Mouse (Mus musculus) forebrain, postnatal 0 days (tissue): ENCODE data around the gene Slc16a4. TPM values are rescaled to one million over a fixed set of nuclear protein-coding genes. Genes with fewer than 3 reads are reported as not detected.

ENCODE experiments used
- ATAC-seq: fragments of 200-750 bp; cut with Nextera tagmentation; 2 replicates; pipeline ENCODE4 v1.8.0; 2017; ENCODE audit warnings: mild to moderate bottlenecking, moderate library complexity
- DNase-seq: peaks from one replicate; pipeline ENCODE4 v3.0.0-alpha.2; 2015
- H3K27ac ChIP-seq: fragments of 300-500 bp; sonication (generic); 2 replicates; pipeline ENCODE4 v1.5.1; 2014; ENCODE audit warnings: low read depth, mild to moderate bottlenecking, antibody characterized with exemption, low read length, moderate library complexity, mixed read lengths
- H3K27me3 ChIP-seq: fragments of 300-500 bp; sonication (generic); 2 replicates; pipeline ENCODE4 v1.6.1; 2014; ENCODE audit warnings: mild to moderate bottlenecking, low read length, mixed read lengths; ENCODE audit not compliant: insufficient read depth
- H3K36me3 ChIP-seq: fragments of 300-500 bp; sonication (generic); 2 replicates; pipeline ENCODE4 v1.6.1; 2014; ENCODE audit warnings: mild to moderate bottlenecking, moderate library complexity; ENCODE audit not compliant: insufficient read depth
- H3K4me1 ChIP-seq: fragments of 300-500 bp; sonication (generic); 2 replicates; pipeline ENCODE4 v1.6.1; 2014; ENCODE audit warnings: antibody characterized with exemption; ENCODE audit not compliant: insufficient read depth
- H3K4me2 ChIP-seq: fragments of 300-500 bp; sonication (generic); 2 replicates; pipeline ENCODE4 v1.6.1; 2014; ENCODE audit warnings: low read depth, mild to moderate bottlenecking, moderate library complexity
- H3K4me3 ChIP-seq: fragments of 300-500 bp; sonication (generic); 2 replicates; pipeline ENCODE4 v1.5.1; 2014; ENCODE audit warnings: low read depth, low read length, mixed read lengths
- H3K9ac ChIP-seq: fragments of 300-500 bp; sonication (generic); 2 replicates; pipeline ENCODE4 v1.6.1; 2014; ENCODE audit warnings: mild to moderate bottlenecking
- H3K9me3 ChIP-seq: fragments of 300-500 bp; sonication (generic); 2 replicates; pipeline ENCODE4 v1.6.1; 2016; ENCODE audit warnings: low read length
- CTCF ChIP-seq: sonication (generic); IDR thresholded peaks from 2 replicates; pipeline ENCODE4 v1.5.1; 2016; ENCODE audit warnings: antibody characterized with exemption, control low read depth, low read depth
- WGBS: fragments of 180-500 bp; shearing (Covaris S2); extraction: QIAGEN DNeasy Blood & Tissue Kit; methylation state at CpG from one replicate; pipeline ENCODE4 v1.1.7; 2014; 5-methylcytosine and 5-hydroxymethylcytosine counted together
- polyA plus RNA-seq: library from polyadenylated mRNA; unstranded; fragments of >200 nt; fragmentation: Nextera tagmentation; extraction: Ambion mirVana; gene quantifications from 2 replicates; pipeline ENCODE4 v1.2.1, GENCODE M21; 2015
- total RNA-seq: library from RNA; depleted of rRNA; stranded (reverse); fragments of >200 nt; gene quantifications from 2 replicates; pipeline ENCODE4 v1.2.3, GENCODE M21; 2014

Slc16a4 gene
- total and polyA plus RNA-seq, 2 experiments from 2014 or later: 1.1 to 2.3 TPM

GRCm38 (mm10) chr3:107255992-107256391 is 35.0 kb upstream of the Slc16a4 start:
- Histone ChIP-seq H3K4me1 (peaks cover under 1% of the 10 kb centered on the region; the same call in 1 of the 2 replicates), H3K36me3 (no peaks in the 10 kb centered on the region), H3K4me3 (no peak overlapping the region), H3K27ac (no peak overlapping the region), H3K4me2 (no peak overlapping the region), H3K9ac (no peak overlapping the region), H3K27me3 (no peaks in the 10 kb centered on the region), H3K9me3 (no peaks in the 10 kb centered on the region)
- ATAC-seq (no peak), DNase-seq (no peak)
- 81% methylated on average over 3 of the region's 3 CpGs for WGBS
- no peak for TF ChIP-seq CTCF

DNA sequence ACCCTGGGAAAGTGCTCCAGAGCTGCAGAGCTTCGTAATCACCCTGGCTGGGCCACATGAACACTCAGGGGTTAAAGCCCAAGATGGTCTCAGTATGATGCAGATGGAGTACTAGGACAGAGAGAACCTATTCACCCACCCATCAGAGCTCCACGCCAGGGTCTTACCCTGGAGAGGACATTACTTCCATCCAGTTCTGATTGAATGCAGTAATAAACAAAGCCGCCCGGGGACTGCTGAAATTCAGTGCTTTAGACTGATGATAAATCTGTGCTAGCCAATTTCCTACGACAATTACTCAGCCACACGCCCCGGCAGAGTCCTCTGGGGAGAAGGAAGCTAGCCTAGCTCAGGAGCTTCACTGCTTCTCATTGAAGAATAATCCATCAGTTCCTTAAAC is 34.3 kb upstream of the Slc16a4 start:
- no peaks in the 10 kb centered on the region for H3K27me3 ChIP-seq
- no peaks in the 10 kb centered on the region for H3K9me3 ChIP-seq
- DNase-seq (no peak), ATAC-seq (no peak)
- H3K9ac ChIP-seq: no peak overlapping the region
- H3K27ac ChIP-seq: no peak overlapping the region
- no peak overlapping the region for H3K4me2 ChIP-seq
- no peaks in the 10 kb centered on the region for H3K36me3 ChIP-seq
- WGBS: 69% methylated on average over 7 of the region's 7 CpGs
- peaks cover 4% of the 10 kb centered on the region; the same call in 1 of the 2 replicates for H3K4me1 ChIP-seq
- no peak for TF ChIP-seq CTCF
- H3K4me3 ChIP-seq: no peak overlapping the region

- Histone ChIP-seq H3K4me1 (peaks cover 4% of the 10 kb centered on the region; the same call in 1 of the 2 replicates), H3K9ac (no peak overlapping the region), H3K4me2 (no peak overlapping the region), H3K4me3 (no peak overlapping the region), H3K9me3 (no peaks in the 10 kb centered on the region), H3K36me3 (no peaks in the 10 kb centered on the region), H3K27ac (peak overlapping the region; percentile 47), H3K27me3 (no peaks in the 10 kb centered on the region)
- ATAC-seq (peak; percentile 72), DNase-seq (peak; percentile 49)
- no peak for TF ChIP-seq CTCF
- 43% methylated on average over 5 of the region's 5 CpGs for WGBS
Measured at GRCm38 (mm10) chr3:107257924-107258323, 33.1 kb upstream of the Slc16a4 start.

- TF ChIP-seq CTCF: no peak
- Histone ChIP-seq H3K27ac (peak overlapping the region; percentile 29; the same call in 1 of the 2 replicates), H3K36me3 (no peaks in the 10 kb centered on the region), H3K4me1 (peaks cover 4% of the 10 kb centered on the region; the same call in 1 of the 2 replicates), H3K4me2 (no peak overlapping the region), H3K4me3 (no peak overlapping the region), H3K9ac (no peak overlapping the region), H3K27me3 (no peaks in the 10 kb centered on the region), H3K9me3 (no peaks in the 10 kb centered on the region)
- peak; percentile 59 for ATAC-seq
- WGBS: 36% methylated on average over 8 of the region's 8 CpGs
- DNase-seq: peak; percentile 17
Measured at GRCm38 (mm10) chr3:107260956-107261850, 29.8 kb upstream of the Slc16a4 start.

GRCm38 (mm10) chr3:107261851-107262165 is 29.2 kb upstream of the Slc16a4 start:
- no peak for TF ChIP-seq CTCF
- no peaks in the 10 kb centered on the region for H3K9me3 ChIP-seq
- no peaks in the 10 kb centered on the region for H3K27me3 ChIP-seq
- ATAC-seq (no peak), DNase-seq (no peak)
- no peak overlapping the region for H3K4me3 ChIP-seq
- no peak overlapping the region for H3K9ac ChIP-seq
- 21% methylated on average over 7 of the region's 7 CpGs for WGBS
- no peaks in the 10 kb centered on the region for H3K36me3 ChIP-seq
- H3K27ac ChIP-seq: no peak overlapping the region
- peaks cover 4% of the 10 kb centered on the region; the same call in 1 of the 2 replicates for H3K4me1 ChIP-seq
- no peak overlapping the region for H3K4me2 ChIP-seq

DNA sequence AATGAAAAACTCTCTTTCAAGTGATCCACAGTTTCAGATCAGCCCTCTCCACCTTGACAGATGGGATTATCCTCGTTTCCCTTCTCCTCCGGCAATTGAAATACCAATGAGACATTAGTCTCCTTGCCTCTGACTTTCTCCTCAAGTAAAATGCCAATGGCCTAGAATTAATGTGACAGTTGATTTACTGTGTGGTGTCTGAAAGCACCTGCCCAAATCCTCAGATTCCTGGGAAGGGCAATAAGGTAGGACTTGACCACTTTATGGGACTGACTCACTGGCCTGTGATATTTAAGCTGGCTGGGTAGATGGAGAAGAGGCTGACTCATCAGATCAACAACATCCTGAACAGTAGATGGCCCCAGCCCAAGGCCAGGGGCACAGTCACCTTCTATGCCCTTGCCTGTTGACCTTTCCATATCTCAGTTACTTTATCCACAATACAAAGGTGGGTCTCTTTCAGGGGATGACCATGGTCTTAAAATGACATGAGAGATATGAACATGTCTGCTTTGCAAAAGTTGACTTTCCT is 24.1 kb upstream of the Slc16a4 start:
- no peak overlapping the region for H3K4me2 ChIP-seq
- ATAC-seq: no peak
- no peak overlapping the region for H3K9ac ChIP-seq
- no peaks in the 10 kb centered on the region for H3K27me3 ChIP-seq
- H3K4me3 ChIP-seq: no peak overlapping the region
- no peaks in the 10 kb centered on the region for H3K9me3 ChIP-seq
- DNase-seq: no peak
- 64% methylated on average over 2 of the region's 2 CpGs for WGBS
- no peaks in the 10 kb centered on the region for H3K4me1 ChIP-seq
- no peak for TF ChIP-seq CTCF
- no peaks in the 10 kb centered on the region for H3K36me3 ChIP-seq
- H3K27ac ChIP-seq: no peak overlapping the region

GRCm38 (mm10) chr3:107272433-107272832 is 18.6 kb upstream of the Slc16a4 start:
- no peak overlapping the region for H3K9ac ChIP-seq
- H3K4me3 ChIP-seq: no peak overlapping the region
- DNase-seq: no peak
- no peak overlapping the region for H3K4me2 ChIP-seq
- no peak for TF ChIP-seq CTCF
- no peaks in the 10 kb centered on the region for H3K36me3 ChIP-seq
- ATAC-seq: no peak
- H3K4me1 ChIP-seq: no peaks in the 10 kb centered on the region
- no peaks in the 10 kb centered on the region for H3K9me3 ChIP-seq
- 95% methylated on average over 3 of the region's 3 CpGs for whole genome bisulfite sequencing
- H3K27me3 ChIP-seq: no peaks in the 10 kb centered on the region; the same call in 1 of the 2 replicates
- no peak overlapping the region for H3K27ac ChIP-seq
